Mouse (Mus musculus) heart, postnatal 0 days (tissue): ENCODE data around the gene Abat.

ENCODE experiments used
- CTCF ChIP-seq: IDR thresholded peaks from 2 replicates; pipeline ENCODE4 v1.5.1; 2016; ENCODE audit warnings: antibody characterized with exemption, control low read depth, low read depth
- EP300 ChIP-seq: IDR thresholded peaks from 2 replicates; pipeline ENCODE4 v1.6.1; 2016; ENCODE audit warnings: antibody characterized with exemption, low read depth

DNA sequence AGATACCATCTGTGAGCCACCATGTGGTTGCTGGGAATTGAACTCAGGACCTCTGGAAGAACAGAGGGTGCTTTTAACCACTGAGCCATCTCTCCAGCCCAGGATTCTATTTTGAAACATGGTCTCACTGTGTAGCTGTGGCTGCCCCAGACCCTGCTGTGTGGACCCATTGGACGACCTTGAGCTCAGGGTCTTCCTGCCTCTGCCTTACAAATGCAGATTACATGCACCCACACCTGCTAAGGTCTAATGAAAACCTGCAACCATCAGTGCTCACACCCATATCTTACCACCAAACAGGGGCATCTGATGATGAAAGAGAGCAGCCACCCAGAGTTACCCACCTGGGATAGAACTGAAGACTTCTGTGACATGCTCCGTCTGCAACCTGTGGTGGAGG lies 143.0 kb downstream of the Abat start:
- TF ChIP-seq CTCF (no peak), EP300 (no peak)
